Mouse (Mus musculus): ENCODE measurements around the gene Rhbg.

GRCm38 (mm10) chr3:88203999-88204700 is 50.4 kb downstream of the Rhbg start:
- TF ChIP-seq POLR2A (IDR thresholded peaks at IDR 0.05; ENCODE audit: low read depth, low read length) (no peak), CTCF (conservative IDR thresholded peaks at IDR 0.05; ENCODE audit: insufficient read depth, insufficient read length, low read depth, low read length) (no peak)
